ENCODE assay signal across 8 mouse cellular contexts in the genomic region with DNA sequence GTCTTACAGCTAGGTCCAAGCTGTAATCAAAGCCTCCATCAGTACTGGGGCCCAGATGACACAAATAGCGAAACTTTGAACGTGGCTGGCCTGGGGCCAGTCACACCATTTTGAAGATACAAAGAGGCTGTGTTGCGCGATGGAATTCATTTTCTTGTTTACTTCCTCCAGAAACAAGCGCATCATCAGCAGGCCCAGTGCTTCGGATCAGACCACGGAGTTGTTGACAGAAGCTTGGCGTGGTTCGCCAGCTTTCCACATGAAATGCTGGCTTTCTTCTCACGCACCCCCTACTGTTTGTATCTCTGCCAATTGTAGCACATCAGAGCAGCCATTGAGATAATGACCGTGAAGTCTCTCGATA.
DNase-seq lines count a peak whose midpoint lies in the region; ATAC-seq and TF ChIP-seq lines count a peak whose summit lies in the region.

No protein-coding gene starts in this region.

- no peak overlapping the region for H3K4me3 ChIP-seq in intestine, postnatal 0 days (ENCODE audit: low read depth, low read length)
- H3K4me3 ChIP-seq in intestine, embryonic 16.5 days (ENCODE audit: low read length): no peak overlapping the region
- H3K4me3 ChIP-seq in forebrain, embryonic 14.5 days (ENCODE audit: low read depth, low read length): no peak overlapping the region
- no peak overlapping the region for H3K4me3 ChIP-seq in midbrain, embryonic 11.5 days (ENCODE audit: low read depth, low read length)

- H3K4me1 ChIP-seq in intestine, postnatal 0 days (replicated peaks; ENCODE audit: control insufficient read depth, insufficient read depth, low read length): no peaks in the 10 kb centered on the region
- peaks cover 4% of the 10 kb centered on the region for H3K4me1 ChIP-seq in intestine, embryonic 16.5 days (ENCODE audit: control insufficient read depth, insufficient read depth, low read length)
- peaks cover 29% of the 10 kb centered on the region for H3K4me1 ChIP-seq in forebrain, embryonic 14.5 days (ENCODE audit: control insufficient read depth, insufficient read depth, low read length)
- peaks cover 38% of the 10 kb centered on the region for H3K4me1 ChIP-seq in midbrain, embryonic 11.5 days (ENCODE audit: control insufficient read depth, insufficient read depth, low read length)

- intact Hi-C loops in heart, postnatal 14 days (cut with DNase I): no loop called here

- no peaks in the 10 kb centered on the region for H3K36me3 ChIP-seq in intestine, postnatal 0 days (ENCODE audit: control insufficient read depth, insufficient read depth)
- H3K36me3 ChIP-seq in intestine, embryonic 16.5 days (ENCODE audit: control insufficient read depth, insufficient read depth, low read length): no peaks in the 10 kb centered on the region
- H3K36me3 ChIP-seq in forebrain, embryonic 14.5 days (ENCODE audit: control insufficient read depth, insufficient read depth, low read length): no peaks in the 10 kb centered on the region
- H3K36me3 ChIP-seq in midbrain, embryonic 11.5 days (ENCODE audit: control insufficient read depth, insufficient read depth, low read length): no peaks in the 10 kb centered on the region

- ATAC-seq in intestine, postnatal 0 days: no peak
- ATAC-seq in intestine, embryonic 16.5 days: no peak
- ATAC-seq in forebrain, embryonic 14.5 days: peak; percentile 90
- ATAC-seq in midbrain, embryonic 11.5 days (ENCODE audit: low FRiP score): peak; percentile 86

- no peak overlapping the region for H3K4me2 ChIP-seq in intestine, postnatal 0 days (replicated peaks; ENCODE audit: low read depth)
- no peak overlapping the region for H3K4me2 ChIP-seq in intestine, embryonic 16.5 days (ENCODE audit: low read depth, low read length)
- H3K4me2 ChIP-seq in forebrain, embryonic 14.5 days (ENCODE audit: low read length): peak overlapping the region; percentile 2; the same call in 1 of the 2 replicates
- H3K4me2 ChIP-seq in midbrain, embryonic 11.5 days: peak overlapping the region; percentile 24; the same call in 1 of the 2 replicates

- H3K9me3 ChIP-seq in intestine, postnatal 0 days (ENCODE audit: control insufficient read depth): no peaks in the 10 kb centered on the region
- H3K9me3 ChIP-seq in intestine, embryonic 16.5 days (ENCODE audit: control insufficient read depth, low read length): no peaks in the 10 kb centered on the region
- H3K9me3 ChIP-seq in forebrain, embryonic 14.5 days (replicated peaks; ENCODE audit: control insufficient read depth, low read length): no peaks in the 10 kb centered on the region
- H3K9me3 ChIP-seq in midbrain, embryonic 11.5 days (ENCODE audit: control insufficient read depth, low read length): no peaks in the 10 kb centered on the region

- no peak overlapping the region for H3K27ac ChIP-seq in intestine, postnatal 0 days (ENCODE audit: low read depth, low read length)
- H3K27ac ChIP-seq in intestine, embryonic 16.5 days (ENCODE audit: low read length): no peak overlapping the region
- peak overlapping the region; percentile 22 for H3K27ac ChIP-seq in forebrain, embryonic 14.5 days (ENCODE audit: low read depth, low read length)
- peak overlapping the region; percentile 48 for H3K27ac ChIP-seq in midbrain, embryonic 11.5 days (ENCODE audit: low read depth, low read length)

- no peaks in the 10 kb centered on the region for H3K27me3 ChIP-seq in intestine, postnatal 0 days (replicated peaks; ENCODE audit: control insufficient read depth, insufficient read depth, low read length)
- H3K27me3 ChIP-seq in intestine, embryonic 16.5 days (replicated peaks; ENCODE audit: control insufficient read depth, insufficient read depth, low read length): no peaks in the 10 kb centered on the region
- 0 out of 2 replicates have a peak, but pooled peaks cover 2% of the 10 kb centered on the region for H3K27me3 ChIP-seq in forebrain, embryonic 14.5 days (replicated peaks; ENCODE audit: control insufficient read depth, insufficient read depth, low read length)
- H3K27me3 ChIP-seq in midbrain, embryonic 11.5 days (ENCODE audit: control insufficient read depth, insufficient read depth, low read length): no peaks in the 10 kb centered on the region

- WGBS in intestine, postnatal 0 days: 64% methylated on average over 12 of the region's 12 CpGs
- 53% methylated on average over 12 of the region's 12 CpGs for WGBS in intestine, embryonic 16.5 days
- WGBS in forebrain, embryonic 14.5 days: 5% methylated on average over 12 of the region's 12 CpGs
- 26% methylated on average over 12 of the region's 12 CpGs for WGBS in midbrain, embryonic 11.5 days

- no peak overlapping the region for H3K9ac ChIP-seq in intestine, postnatal 0 days (ENCODE audit: low read depth, low read length)
- H3K9ac ChIP-seq in intestine, embryonic 16.5 days (ENCODE audit: low read depth, low read length): no peak overlapping the region
- no peak overlapping the region for H3K9ac ChIP-seq in forebrain, embryonic 14.5 days (ENCODE audit: low read length)
- no peak overlapping the region for H3K9ac ChIP-seq in midbrain, embryonic 11.5 days (ENCODE audit: low read length)

- TF ChIP-seq CTCF in intestine, postnatal 0 days (IDR thresholded peaks at IDR 0.05; ENCODE audit: low read depth): peak; percentile 19; the same call in 1 of the 2 replicates

- peak; percentile 98 for DNase-seq in forebrain, embryonic 14.5 days (ENCODE audit: low spot score)
- peak; percentile 27 to 54 for DNase-seq in heart, postnatal 14 days
- DNase-seq in left cerebral cortex, adult 18-20 months (ENCODE audit: low spot score in 2 of 2): peak; percentile 44 to 54
- DNase-seq in midbrain, embryonic 11.5 days (ENCODE audit: low spot score, missing footprints): peak; percentile 94
- DNase-seq in telencephalon, adult 2 months (ENCODE audit: low read depth, low spot score): peak; percentile 78
- DNase-seq in B cell, adult 2 months: no peak

Comparison
In these comparisons a context has a peak if more than half of its experiments do, and no peak if none do; other contexts are left out.
1. ATAC-seq: peak in forebrain, embryonic 14.5 days (single experiment) and midbrain, embryonic 11.5 days (single experiment); none in intestine, postnatal 0 days (single experiment) and intestine, embryonic 16.5 days (single experiment).
2. H3K27ac ChIP-seq: peak in forebrain, embryonic 14.5 days (single experiment) and midbrain, embryonic 11.5 days (single experiment); none in intestine, postnatal 0 days (single experiment) and intestine, embryonic 16.5 days (single experiment).
3. H3K4me2 ChIP-seq: peak in forebrain, embryonic 14.5 days (single experiment) and midbrain, embryonic 11.5 days (single experiment); none in intestine, postnatal 0 days (single experiment) and intestine, embryonic 16.5 days (single experiment).
4. DNase-seq: peak in forebrain, embryonic 14.5 days (single experiment), heart, postnatal 14 days (2 of 2), left cerebral cortex, adult 18-20 months (2 of 2), midbrain, embryonic 11.5 days (single experiment) and telencephalon, adult 2 months (single experiment); none in B cell, adult 2 months (0 of 2).